Mouse (Mus musculus): Measurements from ENCODE around the gene Gm37240.

GRCm38 (mm10) chr3:85863996-85864395 lies 23.3 kb downstream of the Gm37240 start:
- no peak for TF ChIP-seq CTCF (IDR thresholded peaks at IDR 0.05; ENCODE audit: borderline replicate concordance, insufficient read depth, low read length)
- TF ChIP-seq POLR2A (IDR thresholded peaks at IDR 0.05; ENCODE audit: low read depth, low read length) = no peak
